Mouse (Mus musculus): ENCODE data around the gene Igf2bp2.

Gene Igf2bp2

GRCm38 (mm10) chr16:22149076-22149475 is 14.0 kb downstream of the Igf2bp2 start:
- no peak for DNase-seq (ENCODE audit: low spot score)

GRCm38 (mm10) chr16:22147131-22147530 is 16.0 kb downstream of the Igf2bp2 start:
- DNase-seq (ENCODE audit: low spot score), result no peak

GRCm38 (mm10) chr16:22146071-22146470 is 17.0 kb downstream of the Igf2bp2 start:
- no peak for DNase-seq (ENCODE audit: low spot score)

GRCm38 (mm10) chr16:22144490-22144889 is 18.6 kb downstream of the Igf2bp2 start:
- DNase-seq (ENCODE audit: low spot score), result no peak

GRCm38 (mm10) chr16:22140861-22141260 is 22.2 kb downstream of the Igf2bp2 start:
- DNase-seq (ENCODE audit: low spot score), result no peak

GRCm38 (mm10) chr16:22139821-22140220 is 23.3 kb downstream of the Igf2bp2 start:
- no peak for DNase-seq (ENCODE audit: low spot score)

- DNase-seq (ENCODE audit: low spot score), result no peak
These were observed 26.9 kb downstream of the Igf2bp2 start for GRCm38 (mm10) chr16:22136198-22136597.

GRCm38 (mm10) chr16:22131321-22131720 is 31.8 kb downstream of the Igf2bp2 start:
- DNase-seq (ENCODE audit: low spot score), result peak; percentile 17

GRCm38 (mm10) chr16:22129511-22129910 is 33.6 kb downstream of the Igf2bp2 start:
- DNase-seq (ENCODE audit: low spot score), result no peak

- no peak for DNase-seq (ENCODE audit: low spot score)
These were observed 34.5 kb downstream of the Igf2bp2 start for GRCm38 (mm10) chr16:22128595-22128994.

GRCm38 (mm10) chr16:22127806-22128205 is 35.3 kb downstream of the Igf2bp2 start:
- DNase-seq (ENCODE audit: low spot score), result no peak

GRCm38 (mm10) chr16:22126936-22127335 is 36.2 kb downstream of the Igf2bp2 start:
- no peak for DNase-seq (ENCODE audit: low spot score)

- DNase-seq (ENCODE audit: low spot score), result no peak
These were observed 38.7 kb downstream of the Igf2bp2 start for GRCm38 (mm10) chr16:22124325-22124918.

GRCm38 (mm10) chr16:22123658-22124057 is 39.4 kb downstream of the Igf2bp2 start:
- DNase-seq (ENCODE audit: low spot score), result peak; percentile 71

- no peak for DNase-seq (ENCODE audit: low spot score)
These were observed 42.0 kb downstream of the Igf2bp2 start for GRCm38 (mm10) chr16:22121109-22121508.

GRCm38 (mm10) chr16:22119524-22119923 is 43.6 kb downstream of the Igf2bp2 start:
- DNase-seq (ENCODE audit: low spot score), result no peak

GRCm38 (mm10) chr16:22118716-22119501 is 44.2 kb downstream of the Igf2bp2 start:
- DNase-seq (ENCODE audit: low spot score), result no peak

GRCm38 (mm10) chr16:22118151-22118550 is 44.9 kb downstream of the Igf2bp2 start:
- DNase-seq (ENCODE audit: low spot score), result no peak

GRCm38 (mm10) chr16:22116748-22117147 is 46.4 kb downstream of the Igf2bp2 start:
- no peak for DNase-seq (ENCODE audit: low spot score)

- DNase-seq (ENCODE audit: low spot score), result no peak
These were observed 47.0 kb downstream of the Igf2bp2 start for GRCm38 (mm10) chr16:22116058-22116457.

- DNase-seq (ENCODE audit: low spot score), result no peak
These were observed 53.1 kb downstream of the Igf2bp2 start for GRCm38 (mm10) chr16:22110036-22110435.

- DNase-seq (ENCODE audit: low spot score), result no peak
These were observed 53.9 kb downstream of the Igf2bp2 start for GRCm38 (mm10) chr16:22109159-22109558.

GRCm38 (mm10) chr16:22107897-22108516 is 55.1 kb downstream of the Igf2bp2 start:
- DNase-seq (ENCODE audit: low spot score), result peak; percentile 65

All from urinary bladder, postnatal 14 days (tissue).